ENCODE assay signal across 12 mouse cellular contexts in genomic region chr10:95684782-95685555, GRCm38 (mm10). TPM values are rescaled to one million over a fixed set of nuclear protein-coding genes. Genes with fewer than 3 reads are reported as not detected.
DNase-seq lines count a peak whose midpoint lies in the region; ATAC-seq lines count a peak whose summit lies in the region.
"Had no signal": no experiment of that assay in that cellular context is flagged by ENCODE, and none has a peak within 500 bp of the region (broad histone marks: within the 10 kb centered on the region; RNA-seq: fewer than 3 reads in every experiment).

No protein-coding gene starts in this region.

- no peaks in the 10 kb centered on the region for H3K36me3 ChIP-seq in neural tube, embryonic 11.5 days (ENCODE audit: control insufficient read depth, insufficient read depth, low read length)
- no peaks in the 10 kb centered on the region for H3K36me3 ChIP-seq in forebrain, embryonic 16.5 days (ENCODE audit: control insufficient read depth, insufficient read depth)
- H3K36me3 ChIP-seq: kidney, embryonic 15.5 days; liver, embryonic 13.5 days had no signal

- no peak overlapping the region for H3K9ac ChIP-seq in neural tube, embryonic 11.5 days (ENCODE audit: low read length)
- H3K9ac ChIP-seq in forebrain, embryonic 16.5 days (replicated peaks; ENCODE audit: low read depth, low read length): no peak overlapping the region
- H3K9ac ChIP-seq: kidney, embryonic 15.5 days; liver, embryonic 13.5 days had no signal

- no peak overlapping the region for H3K27ac ChIP-seq in neural tube, embryonic 11.5 days (ENCODE audit: low read depth, low read length)
- H3K27ac ChIP-seq in forebrain, embryonic 16.5 days (ENCODE audit: low read length): no peak overlapping the region
- H3K27ac ChIP-seq: kidney, embryonic 15.5 days; liver, embryonic 13.5 days had no signal

- peak; percentile 74 for ATAC-seq in neural tube, embryonic 11.5 days (ENCODE audit: insufficient read depth, low FRiP score, low TSS enrichment)
- ATAC-seq in forebrain, embryonic 16.5 days: peak; percentile 75

- H3K27me3 ChIP-seq in neural tube, embryonic 11.5 days (ENCODE audit: control insufficient read depth, insufficient read depth, low read length): no peaks in the 10 kb centered on the region
- H3K27me3 ChIP-seq in forebrain, embryonic 16.5 days (replicated peaks; ENCODE audit: control insufficient read depth, insufficient read depth, low read length): no peaks in the 10 kb centered on the region
- H3K27me3 ChIP-seq: kidney, embryonic 15.5 days; liver, embryonic 13.5 days had no signal

- no peak overlapping the region for H3K4me3 ChIP-seq in neural tube, embryonic 11.5 days (ENCODE audit: low read depth, low read length)
- H3K4me3 ChIP-seq in forebrain, embryonic 16.5 days (replicated peaks; ENCODE audit: low read length): no peak overlapping the region
- H3K4me3 ChIP-seq: kidney, embryonic 15.5 days; liver, embryonic 13.5 days had no signal

- no peak overlapping the region for H3K4me2 ChIP-seq in neural tube, embryonic 11.5 days (ENCODE audit: low read depth)
- H3K4me2 ChIP-seq in forebrain, embryonic 16.5 days (ENCODE audit: low read length): no peak overlapping the region
- H3K4me2 ChIP-seq: kidney, embryonic 15.5 days; liver, embryonic 13.5 days had no signal

- H3K4me1 ChIP-seq in neural tube, embryonic 11.5 days (ENCODE audit: control insufficient read depth, insufficient read depth, low read length): peaks cover 10% of the 10 kb centered on the region
- H3K4me1 ChIP-seq in forebrain, embryonic 16.5 days (replicated peaks; ENCODE audit: control insufficient read depth, insufficient read depth, low read length): peaks cover 8% of the 10 kb centered on the region; the same call in 1 of the 2 replicates

- no peak for DNase-seq in neural tube, embryonic 11.5 days (ENCODE audit: low spot score)
- no peak for DNase-seq in neural tube, embryonic 10.5 days (ENCODE audit: extremely low spot score, low spot score)
- peak; percentile 78 for DNase-seq in mesoderm, embryonic 11.5 days (ENCODE audit: low read depth, low spot score)
- DNase-seq in ovary, postnatal 14 days (ENCODE audit: low spot score): no peak
- no peak for DNase-seq in ovary, adult 18-20 months (ENCODE audit: low spot score)
- no peak for DNase-seq in layer of hippocampus, postnatal 14 days (ENCODE audit: low spot score in 2 of 2)
- no peak for DNase-seq in T-cell, adult 2 months (ENCODE audit: low spot score)
- DNase-seq: gastrocnemius, postnatal 25 days; liver, embryonic 13.5 days; thymus, postnatal 4 days had no signal

- H3K9me3 ChIP-seq in neural tube, embryonic 11.5 days (ENCODE audit: control insufficient read depth, low read length): no peaks in the 10 kb centered on the region
- no peaks in the 10 kb centered on the region for H3K9me3 ChIP-seq in forebrain, embryonic 16.5 days (ENCODE audit: control insufficient read depth, low read length)
- H3K9me3 ChIP-seq: kidney, embryonic 15.5 days; liver, embryonic 13.5 days had no signal

- 38% methylated on average over 15 of the region's 15 CpGs for WGBS in neural tube, embryonic 11.5 days
- WGBS in forebrain, embryonic 16.5 days: 30% methylated on average over 15 of the region's 15 CpGs

RNA-seq across cellular contexts. Expression of gene Anapc15-ps, which starts 11.7 kb away (rescaled TPM):
- not detected in 2 replicates for polyA plus RNA-seq in neural tube, embryonic 11.5 days (2014; fragmentation: Nextera tagmentation; extraction: Ambion mirVana)
- not detected in 2 replicates for polyA plus RNA-seq in forebrain, embryonic 16.5 days (2015; fragmentation: Nextera tagmentation; extraction: Ambion mirVana)
- not detected for total RNA-seq in layer of hippocampus, postnatal 14 days (2021)
- total RNA-seq: gastrocnemius, postnatal 25 days had no signal
- polyA plus RNA-seq: liver, embryonic 13.5 days had no signal
